Mouse (Mus musculus) kidney, adult 2 months (tissue): Measurements from ENCODE around the gene Fars2. TPM values are rescaled to one million over a fixed set of nuclear protein-coding genes. Genes with fewer than 3 reads are reported as not detected.

ENCODE experiments used
- DNase-seq: peaks from one replicate; pipeline ENCODE4 v3.0.0; 2021
- H3K27ac ChIP-seq: fragments of 200-500 bp; 2 replicates; pipeline ENCODE4 v1.5.1; 2012; ENCODE audit warnings: low read depth, low read length, control low read depth, inconsistent platforms; ENCODE audit not compliant: insufficient read depth
- H3K27me3 ChIP-seq: fragments of 200-500 bp; replicated peaks from 2 replicates; pipeline ENCODE4 v1.6.1; 2012; ENCODE audit warnings: mild to moderate bottlenecking, moderate library complexity, low read length, inconsistent platforms; ENCODE audit not compliant: control insufficient read depth, insufficient read depth
- H3K36me3 ChIP-seq: fragments of 200-500 bp; 2 replicates; pipeline ENCODE4 v1.6.1; 2012; ENCODE audit warnings: mild to moderate bottlenecking, moderate library complexity, low read length, inconsistent platforms; ENCODE audit not compliant: control insufficient read depth, insufficient read depth
- H3K4me1 ChIP-seq: fragments of 200-500 bp; 2 replicates; pipeline ENCODE4 v1.6.1; 2011; ENCODE audit warnings: low read length; ENCODE audit not compliant: control insufficient read depth, insufficient read depth
- H3K4me3 ChIP-seq: fragments of 200-500 bp; 2 replicates; pipeline ENCODE4 v1.5.1; 2011; ENCODE audit warnings: mild to moderate bottlenecking, low read depth, low read length, control low read depth; ENCODE audit not compliant: insufficient read depth
- CTCF ChIP-seq: fragments of 200-500 bp; conservative IDR thresholded peaks from 2 replicates; pipeline ENCODE4 v1.5.1; 2011; ENCODE audit warnings: low read depth, mild to moderate bottlenecking, control low read depth, low read length, moderate library complexity, mixed read lengths; ENCODE audit not compliant: insufficient read depth, insufficient read length
- POLR2A ChIP-seq: fragments of 200-500 bp; IDR thresholded peaks from one replicate; pipeline ENCODE4 v1.6.1; 2011; ENCODE audit warnings: low read depth, low read length, control low read depth
- WGBS: fragments of 180-500 bp; shearing (Covaris S2); methylation state at CpG from one replicate; pipeline ENCODE4 v1.1.7; 2018; 5-methylcytosine and 5-hydroxymethylcytosine counted together
- polyA plus RNA-seq: library from polyadenylated mRNA; depleted of rRNA; stranded (reverse); fragments of >200 nt; gene quantifications from 2 replicates; pipeline ENCODE4 v1.2.3, GENCODE M21; 2012

The Fars2 gene
- polyA plus RNA-seq, 1 experiment, result 99.1 TPM

DNA sequence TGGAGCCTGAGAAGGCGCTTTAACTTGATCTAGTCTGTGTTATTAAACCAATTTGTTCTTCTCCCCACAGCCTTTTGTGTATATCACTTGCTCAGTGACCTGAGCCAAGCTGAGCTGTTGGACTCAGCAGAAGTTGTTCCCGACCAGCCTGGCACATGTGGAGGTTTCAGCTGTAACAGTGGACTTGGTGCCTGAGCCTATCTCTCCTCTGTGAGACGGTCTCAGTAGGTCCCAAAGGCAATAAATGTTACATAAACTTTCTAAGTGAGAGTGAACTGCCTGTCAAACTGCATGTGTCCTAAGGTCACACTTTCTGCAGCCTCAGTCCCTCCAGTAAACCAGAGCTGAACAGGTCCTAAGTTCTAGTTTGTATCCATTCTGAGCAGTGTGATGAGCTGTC lies 185.6 kb downstream of the Fars2 start:
- Histone ChIP-seq H3K4me3 (no peak overlapping the region), H3K4me1 (peaks cover 12% of the 10 kb centered on the region), H3K36me3 (no peaks in the 10 kb centered on the region), H3K27ac (no peak overlapping the region), H3K27me3 (no peaks in the 10 kb centered on the region)
- 66% methylated on average over 3 of the region's 3 CpGs for WGBS
- DNase-seq, result peak; percentile 71
- TF ChIP-seq POLR2A, result no peak
- no peak for TF ChIP-seq CTCF

DNA sequence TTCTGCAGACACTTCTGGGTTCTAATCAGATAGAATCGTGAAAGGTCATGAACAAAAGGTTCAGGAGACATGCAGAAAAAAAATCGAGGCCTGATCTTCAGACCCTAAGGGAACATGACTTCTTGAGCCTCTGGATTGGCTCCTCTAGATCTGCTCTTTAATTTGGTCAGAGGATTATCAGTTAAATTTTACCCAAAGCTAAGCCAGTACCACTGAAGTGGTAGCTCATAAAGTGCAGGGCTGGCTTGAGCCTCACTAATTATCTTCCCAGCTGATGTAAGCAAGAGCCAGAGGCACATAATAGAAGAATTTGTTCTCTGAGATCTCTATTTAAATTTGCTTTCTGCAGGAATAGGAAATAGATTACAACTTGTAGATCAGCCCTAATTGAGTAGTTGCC lies 188.1 kb downstream of the Fars2 start:
- H3K36me3 ChIP-seq, result no peaks in the 10 kb centered on the region
- 36% methylated on average over 2 of the region's 2 CpGs for WGBS
- no peak for TF ChIP-seq POLR2A
- TF ChIP-seq CTCF, result no peak
- peak; percentile 65 for DNase-seq
- H3K4me1 ChIP-seq, result peaks cover 6% of the 10 kb centered on the region; the same call in 1 of the 2 replicates
- no peak overlapping the region for H3K27ac ChIP-seq
- no peaks in the 10 kb centered on the region for H3K27me3 ChIP-seq
- no peak overlapping the region for H3K4me3 ChIP-seq

DNA sequence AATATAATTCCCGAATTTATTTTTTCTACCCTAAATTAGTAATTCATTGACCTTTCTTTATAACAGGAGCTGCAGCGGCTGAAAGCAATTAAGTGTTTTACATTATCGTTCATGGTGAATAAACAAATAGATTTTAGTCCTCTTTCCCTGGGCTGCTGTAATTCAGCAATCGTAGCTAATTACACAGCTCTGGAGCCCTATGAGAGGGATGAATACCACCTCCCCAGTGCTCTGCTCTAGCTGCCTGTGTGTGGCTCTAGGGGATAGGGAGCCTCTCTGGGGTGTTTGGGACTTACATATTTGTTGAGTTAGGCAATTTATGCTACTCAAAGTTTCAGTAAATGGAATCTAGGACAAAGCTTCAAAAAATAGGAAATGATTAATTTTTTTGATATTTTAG lies 190.2 kb downstream of the Fars2 start:
- Histone ChIP-seq H3K4me1 (peaks cover 6% of the 10 kb centered on the region; the same call in 1 of the 2 replicates), H3K27me3 (no peaks in the 10 kb centered on the region), H3K4me3 (no peak overlapping the region), H3K27ac (no peak overlapping the region), H3K36me3 (no peaks in the 10 kb centered on the region)
- 80% methylated on average over 4 of the region's 4 CpGs for WGBS
- no peak for DNase-seq
- no peak for TF ChIP-seq POLR2A
- no peak for TF ChIP-seq CTCF

DNA sequence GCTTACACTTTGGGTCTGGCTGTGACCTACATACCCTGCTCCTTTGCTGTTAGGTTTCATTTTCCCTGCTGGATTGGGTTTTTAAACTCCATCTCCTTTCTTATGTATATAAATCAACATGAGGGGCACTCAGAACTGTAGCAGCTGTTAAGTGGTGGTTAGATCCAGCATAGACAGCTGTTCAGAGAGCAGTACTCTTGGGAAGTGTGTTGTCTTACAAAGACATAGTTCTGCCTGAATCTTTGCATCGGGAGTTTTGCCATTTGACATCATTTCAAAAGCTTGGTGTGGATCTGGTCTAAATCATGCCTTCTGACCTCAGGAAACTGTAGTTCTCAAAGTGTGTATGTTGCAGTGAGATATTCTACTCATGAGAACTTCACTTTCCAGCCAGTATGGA lies 191.9 kb downstream of the Fars2 start:
- 83% methylated on average over 1 of the region's 1 CpGs for WGBS
- H3K36me3 ChIP-seq, result no peaks in the 10 kb centered on the region
- no peak overlapping the region for H3K27ac ChIP-seq
- TF ChIP-seq POLR2A (no peak), CTCF (no peak)
- DNase-seq, result no peak
- H3K4me1 ChIP-seq, result peaks cover 9% of the 10 kb centered on the region; the same call in 1 of the 2 replicates
- H3K27me3 ChIP-seq, result no peaks in the 10 kb centered on the region
- no peak overlapping the region for H3K4me3 ChIP-seq

DNA sequence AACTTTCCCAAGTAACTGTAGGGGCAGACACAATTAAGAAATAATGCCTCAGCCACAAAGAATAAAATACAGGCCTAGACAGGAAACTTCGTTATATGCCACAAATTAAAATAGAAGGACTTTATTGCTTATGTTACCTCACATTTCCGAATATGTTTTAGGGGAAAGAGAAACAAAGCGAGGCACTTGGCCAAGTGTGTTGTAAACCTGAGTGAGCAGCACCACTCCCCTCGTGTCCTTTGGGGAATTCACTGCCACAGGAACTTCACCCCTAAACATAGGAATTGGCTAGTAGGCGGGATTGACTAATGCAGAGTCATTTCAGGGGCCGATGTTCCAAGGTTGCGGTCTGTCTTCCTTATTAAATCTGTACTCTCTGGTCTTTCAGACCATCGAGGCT lies 197.0 kb downstream of the Fars2 start:
- no peaks in the 10 kb centered on the region for H3K36me3 ChIP-seq
- no peak for TF ChIP-seq POLR2A
- TF ChIP-seq CTCF, result no peak
- H3K27me3 ChIP-seq, result no peaks in the 10 kb centered on the region
- H3K4me1 ChIP-seq, result peaks cover 3% of the 10 kb centered on the region; the same call in 1 of the 2 replicates
- H3K27ac ChIP-seq, result no peak overlapping the region
- H3K4me3 ChIP-seq, result no peak overlapping the region
- WGBS, result 76% methylated on average over 8 of the region's 8 CpGs
- no peak for DNase-seq

DNA sequence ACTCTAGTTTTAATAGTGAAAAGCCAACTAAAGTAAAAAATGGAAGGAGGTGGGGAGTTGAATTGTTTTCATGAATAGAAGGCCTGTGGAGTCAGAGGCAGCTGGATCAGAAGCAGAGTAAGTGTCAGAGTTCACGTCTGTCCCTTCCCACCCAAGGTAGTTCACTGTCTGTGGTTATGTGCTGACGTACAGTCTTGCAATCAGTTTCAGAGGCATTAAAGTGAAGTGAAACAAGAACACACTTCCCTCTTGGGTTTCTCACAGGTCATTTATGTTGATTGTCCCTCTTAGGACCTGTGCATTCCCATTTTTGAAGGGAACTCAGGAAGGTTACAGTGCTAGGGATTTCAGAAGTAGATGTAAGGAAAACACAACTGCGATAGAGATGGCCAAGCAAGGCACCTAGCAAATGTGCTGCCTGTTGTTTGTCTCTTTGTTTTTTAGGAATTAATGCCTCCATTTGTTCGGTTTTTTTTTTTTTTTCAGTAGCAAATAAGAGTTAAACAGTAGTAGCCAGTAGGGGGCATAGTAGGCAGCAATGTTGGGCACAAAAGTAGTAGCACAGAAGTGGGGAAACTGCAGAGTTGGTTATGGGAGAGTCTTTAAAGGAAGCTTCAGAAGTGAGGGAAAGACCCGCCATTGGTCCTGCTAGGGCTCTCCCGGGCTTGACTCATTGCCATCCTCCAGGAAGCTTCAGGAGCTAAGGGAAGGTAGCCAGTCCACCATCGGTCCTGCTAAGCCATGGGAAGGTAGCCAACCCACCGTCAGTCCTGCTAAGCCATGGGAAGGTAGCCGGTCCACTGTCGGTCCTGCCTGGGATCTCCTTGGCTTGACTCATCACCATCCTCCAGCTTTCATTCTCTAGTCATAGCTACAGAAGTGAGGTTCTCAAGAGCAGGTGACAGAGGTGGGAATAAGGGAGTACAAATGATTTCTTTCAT lies 197.9 kb downstream of the Fars2 start:
- Histone ChIP-seq H3K4me3 (no peak overlapping the region), H3K4me1 (peaks cover 3% of the 10 kb centered on the region; the same call in 1 of the 2 replicates), H3K36me3 (no peaks in the 10 kb centered on the region), H3K27ac (no peak overlapping the region), H3K27me3 (no peaks in the 10 kb centered on the region)
- TF ChIP-seq CTCF (no peak), POLR2A (no peak)
- DNase-seq, result no peak
- 91% methylated on average over 10 of the region's 10 CpGs for WGBS

DNA sequence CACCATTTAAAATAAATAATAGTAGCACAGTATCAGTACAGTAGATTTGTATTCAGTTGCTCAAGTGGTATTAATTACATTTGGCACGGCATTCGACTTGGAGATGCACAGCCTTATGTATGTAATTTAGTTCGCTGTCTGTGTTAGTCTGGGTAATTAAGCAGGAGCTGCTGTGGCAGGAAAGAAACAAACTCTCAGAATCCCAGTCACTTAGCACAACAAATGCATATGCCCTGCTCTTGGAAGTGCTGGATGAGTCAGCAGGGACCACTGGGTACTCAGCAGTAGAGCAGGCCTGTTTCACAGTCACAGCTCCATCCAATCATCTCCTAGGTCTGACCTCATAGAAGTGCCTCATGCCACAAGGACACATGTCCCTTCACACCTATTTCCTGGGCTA lies 200.6 kb downstream of the Fars2 start:
- TF ChIP-seq CTCF, result no peak
- TF ChIP-seq POLR2A, result no peak
- H3K4me1 ChIP-seq, result no peaks in the 10 kb centered on the region
- WGBS, result 88% methylated on average over 3 of the region's 3 CpGs
- no peak for DNase-seq
- no peak overlapping the region for H3K27ac ChIP-seq
- no peak overlapping the region for H3K4me3 ChIP-seq
- H3K36me3 ChIP-seq, result no peaks in the 10 kb centered on the region
- H3K27me3 ChIP-seq, result no peaks in the 10 kb centered on the region
